Mouse (Mus musculus): Measurements from ENCODE around the gene Kat6b. TPM values are rescaled to one million over a fixed set of nuclear protein-coding genes. Genes with fewer than 3 reads are reported as not detected.

Kat6b gene
- polyA plus RNA-seq, 1 experiment from 2014 or later: 14.2 TPM

DNA sequence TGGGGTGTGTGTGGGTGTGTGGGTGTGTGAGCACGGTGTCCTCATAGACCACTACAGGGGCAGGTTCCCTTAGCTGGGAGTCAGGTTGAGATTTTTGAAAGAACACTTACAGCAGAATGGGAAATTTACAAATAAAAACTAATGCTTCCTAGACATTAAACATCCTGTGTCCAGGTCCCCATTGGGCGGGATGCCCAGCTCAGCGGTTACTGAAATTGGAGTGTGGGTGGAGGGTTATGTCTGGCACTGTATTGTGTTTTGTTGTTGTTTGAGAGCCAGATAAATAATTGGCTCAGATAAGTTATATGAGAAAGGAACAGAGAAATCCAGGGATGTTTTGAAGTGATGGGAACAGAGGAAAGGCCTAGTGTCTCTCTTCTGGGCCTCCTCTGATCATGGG is 209.8 kb downstream of the Kat6b start:
- DNase-seq (ENCODE audit: low spot score): no peak
- Histone ChIP-seq H3K27me3 (replicated peaks; ENCODE audit: low read depth, poor library complexity, severe bottlenecking) (peaks cover 21% of the 10 kb centered on the region), H3K9me3 (peaks cover 4% of the 10 kb centered on the region), H3K36me3 (replicated peaks) (no peaks in the 10 kb centered on the region), H3K4me3 (no peak overlapping the region), H3K4me1 (peaks cover 11% of the 10 kb centered on the region), H3K27ac (replicated peaks) (no peak overlapping the region)
- 85% methylated on average over 3 of the region's 3 CpGs for WGBS

- H3K27ac ChIP-seq (replicated peaks): no peak overlapping the region
- no peak overlapping the region for H3K4me3 ChIP-seq
- no peaks in the 10 kb centered on the region for H3K27me3 ChIP-seq (replicated peaks; ENCODE audit: low read depth, poor library complexity, severe bottlenecking)
- no peaks in the 10 kb centered on the region for H3K4me1 ChIP-seq
- DNase-seq (ENCODE audit: low spot score): no peak
- WGBS: 82% methylated on average over 6 of the region's 6 CpGs
- H3K9me3 ChIP-seq: peaks cover 4% of the 10 kb centered on the region
- no peaks in the 10 kb centered on the region for H3K36me3 ChIP-seq (replicated peaks)
These were observed 213.8 kb downstream of the Kat6b start for GRCm38 (mm10) chr14:21695020-21695419.

DNA sequence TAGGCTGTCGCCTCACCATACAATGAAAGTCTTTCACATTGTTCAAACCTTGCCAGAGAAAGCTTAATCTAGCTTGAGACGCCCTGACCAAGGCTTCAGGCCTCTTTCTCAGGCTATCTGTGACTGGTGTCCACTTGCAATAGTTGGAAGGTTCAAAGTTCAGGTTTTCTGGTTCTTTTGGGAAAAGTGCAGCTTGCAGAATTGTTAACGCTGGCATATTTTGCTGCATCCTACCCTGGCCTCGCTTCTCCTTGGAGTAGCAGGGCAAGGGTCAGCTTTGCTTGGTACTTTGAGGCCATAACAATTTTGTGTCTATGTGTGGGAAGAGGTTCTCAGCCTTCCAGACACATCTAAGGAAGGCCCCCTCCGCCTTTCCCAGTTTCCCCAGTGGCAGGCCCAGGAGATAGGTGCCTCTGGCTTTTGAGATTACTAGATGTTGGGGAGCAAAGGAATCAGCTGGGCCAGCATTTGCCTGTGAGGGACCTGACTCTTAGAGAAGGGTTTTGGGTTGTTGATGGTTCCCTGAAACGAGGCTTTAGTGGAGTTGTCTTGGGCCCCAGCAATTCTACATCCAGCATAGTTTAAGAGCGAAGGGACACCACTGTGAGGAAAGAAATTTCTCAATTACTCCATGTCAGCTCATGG is 215.1 kb downstream of the Kat6b start:
- H3K4me1 ChIP-seq: no peaks in the 10 kb centered on the region
- H3K27me3 ChIP-seq (replicated peaks; ENCODE audit: low read depth, poor library complexity, severe bottlenecking): no peaks in the 10 kb centered on the region
- H3K9me3 ChIP-seq: peaks cover 4% of the 10 kb centered on the region
- H3K4me3 ChIP-seq: no peak overlapping the region
- DNase-seq (ENCODE audit: low spot score): no peak
- H3K36me3 ChIP-seq (replicated peaks): no peaks in the 10 kb centered on the region
- 79% methylated on average over 7 of the region's 7 CpGs for whole genome bisulfite sequencing
- no peak overlapping the region for H3K27ac ChIP-seq (replicated peaks)

DNA sequence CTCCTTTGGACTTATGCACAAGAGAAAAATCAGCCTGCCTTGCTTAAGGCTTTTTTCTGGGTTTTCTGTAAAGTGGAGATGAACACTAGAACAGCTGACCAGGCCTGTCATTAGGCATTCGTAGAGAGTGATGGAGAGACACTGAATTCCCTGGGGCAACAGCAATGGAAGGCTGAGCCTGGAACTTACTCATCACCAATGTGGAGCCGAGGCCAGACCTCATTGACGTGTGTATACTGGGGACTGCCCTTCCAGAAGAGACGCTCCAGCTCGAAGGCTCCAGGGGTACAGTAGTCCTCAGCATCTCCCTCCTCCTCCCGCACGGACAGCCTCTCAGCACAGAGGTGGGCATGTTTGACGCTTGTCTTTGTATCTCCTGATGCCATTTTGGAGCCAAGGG is 221.5 kb downstream of the Kat6b start:
- Histone ChIP-seq H3K27me3 (replicated peaks; ENCODE audit: low read depth, poor library complexity, severe bottlenecking) (no peaks in the 10 kb centered on the region), H3K4me3 (no peak overlapping the region), H3K27ac (replicated peaks) (no peak overlapping the region), H3K4me1 (peaks cover 16% of the 10 kb centered on the region), H3K9me3 (no peaks in the 10 kb centered on the region), H3K36me3 (replicated peaks) (no peaks in the 10 kb centered on the region)
- 93% methylated on average over 8 of the region's 8 CpGs for WGBS
- DNase-seq (ENCODE audit: low spot score): no peak

DNA sequence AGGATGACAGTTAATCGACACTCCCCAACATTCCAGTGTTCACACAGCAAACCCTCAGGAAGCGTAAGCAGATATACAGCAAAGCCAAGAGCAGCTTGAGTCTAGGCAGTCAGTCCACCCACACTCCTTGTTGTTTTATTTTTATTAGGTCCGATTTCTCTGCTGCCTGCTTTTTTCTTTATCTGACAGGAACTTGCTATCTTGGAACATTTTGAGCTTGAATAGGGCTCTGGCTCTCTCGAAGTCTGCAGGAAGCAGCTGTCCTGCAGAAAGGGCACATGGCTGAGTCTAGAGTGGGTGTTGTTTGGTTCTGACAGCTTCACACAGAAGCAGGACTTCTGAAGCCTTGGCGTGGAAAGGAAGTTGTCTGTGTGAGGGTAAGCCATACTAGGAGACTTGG is 222.0 kb downstream of the Kat6b start:
- peaks cover 16% of the 10 kb centered on the region for H3K4me1 ChIP-seq
- no peak for DNase-seq (ENCODE audit: low spot score)
- no peaks in the 10 kb centered on the region for H3K36me3 ChIP-seq (replicated peaks)
- no peak overlapping the region for H3K4me3 ChIP-seq
- H3K27me3 ChIP-seq (replicated peaks; ENCODE audit: low read depth, poor library complexity, severe bottlenecking): no peaks in the 10 kb centered on the region
- WGBS: 79% methylated on average over 5 of the region's 5 CpGs
- H3K27ac ChIP-seq (replicated peaks): peak overlapping the region; percentile 19; the same call in 1 of the 2 replicates
- H3K9me3 ChIP-seq: no peaks in the 10 kb centered on the region

DNA sequence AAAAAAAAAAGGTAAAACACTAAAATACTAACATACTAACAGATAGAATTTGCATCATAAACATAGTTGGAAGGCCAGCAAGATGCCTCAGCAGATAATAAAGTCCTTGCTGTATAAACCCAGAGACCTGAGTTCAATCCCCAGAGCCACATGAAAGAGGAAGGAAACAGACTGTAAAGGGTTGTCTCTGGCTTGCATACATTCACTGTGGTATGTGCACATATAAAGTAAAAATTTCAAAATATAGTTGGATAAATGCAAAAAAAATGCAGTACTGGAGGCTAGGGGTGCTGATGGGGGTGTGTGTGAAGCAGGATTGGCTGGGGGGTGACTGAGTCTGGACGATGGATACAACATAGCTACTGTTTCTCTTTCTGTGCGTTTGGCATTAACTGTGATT is 224.2 kb downstream of the Kat6b start:
- Histone ChIP-seq H3K4me3 (no peak overlapping the region), H3K27me3 (replicated peaks; ENCODE audit: low read depth, poor library complexity, severe bottlenecking) (no peaks in the 10 kb centered on the region), H3K9me3 (no peaks in the 10 kb centered on the region), H3K27ac (replicated peaks) (no peak overlapping the region), H3K4me1 (peaks cover 26% of the 10 kb centered on the region), H3K36me3 (replicated peaks) (no peaks in the 10 kb centered on the region)
- DNase-seq (ENCODE audit: low spot score): no peak
- 90% methylated on average over 2 of the region's 2 CpGs for WGBS

GRCm38 (mm10) chr14:21706759-21707571 is 225.7 kb downstream of the Kat6b start:
- peak; percentile 49 for DNase-seq (ENCODE audit: low spot score)
- peak overlapping the region; percentile 83 for H3K27ac ChIP-seq (replicated peaks)
- H3K9me3 ChIP-seq: no peaks in the 10 kb centered on the region
- H3K4me1 ChIP-seq: peaks cover 29% of the 10 kb centered on the region
- no peaks in the 10 kb centered on the region for H3K27me3 ChIP-seq (replicated peaks; ENCODE audit: low read depth, poor library complexity, severe bottlenecking)
- no peaks in the 10 kb centered on the region for H3K36me3 ChIP-seq (replicated peaks)
- H3K4me3 ChIP-seq: no peak overlapping the region
- WGBS: 52% methylated on average over 12 of the region's 12 CpGs

DNA sequence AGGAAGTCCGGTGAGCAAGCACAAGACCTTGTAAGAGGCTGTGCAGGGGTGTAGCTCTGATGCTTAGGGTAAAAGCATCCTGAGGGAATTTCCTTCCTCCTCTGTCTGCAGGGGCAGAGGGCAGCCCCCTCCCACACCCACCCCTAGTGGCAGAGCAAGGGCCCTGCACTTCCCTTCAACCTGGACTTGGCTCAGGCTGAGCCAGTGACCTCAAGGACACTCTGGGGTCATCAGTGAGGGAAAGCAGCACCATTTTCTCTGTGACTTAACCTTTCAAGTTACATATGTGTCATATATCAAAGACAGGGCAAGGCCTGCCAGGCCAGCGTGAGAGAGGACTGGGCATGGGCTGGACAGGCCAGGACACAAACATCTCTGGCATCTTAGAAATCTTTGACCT is 228.3 kb downstream of the Kat6b start:
- WGBS: 49% methylated on average over 2 of the region's 2 CpGs

GRCm38 (mm10) chr14:21711231-21711630 is 230.0 kb downstream of the Kat6b start:
- no peak overlapping the region for H3K27ac ChIP-seq (replicated peaks)
- H3K9me3 ChIP-seq: no peaks in the 10 kb centered on the region
- H3K27me3 ChIP-seq (replicated peaks; ENCODE audit: low read depth, poor library complexity, severe bottlenecking): no peaks in the 10 kb centered on the region
- peaks cover 35% of the 10 kb centered on the region for H3K4me1 ChIP-seq
- no peak overlapping the region for H3K4me3 ChIP-seq
- no peaks in the 10 kb centered on the region for H3K36me3 ChIP-seq (replicated peaks)
- DNase-seq (ENCODE audit: low spot score): no peak
- WGBS: 81% methylated on average over 2 of the region's 2 CpGs

More for the DNA sequence above, 228.3 kb downstream of the Kat6b start:
- no peak overlapping the region for H3K4me3 ChIP-seq
- no peaks in the 10 kb centered on the region for H3K9me3 ChIP-seq
- H3K27ac ChIP-seq (replicated peaks): peak overlapping the region; percentile 65
- no peaks in the 10 kb centered on the region for H3K27me3 ChIP-seq (replicated peaks; ENCODE audit: low read depth, poor library complexity, severe bottlenecking)
- DNase-seq (ENCODE audit: low spot score): peak; percentile 40
- peaks cover 30% of the 10 kb centered on the region for H3K4me1 ChIP-seq
- no peaks in the 10 kb centered on the region for H3K36me3 ChIP-seq (replicated peaks)

GRCm38 (mm10) chr14:21714486-21714885 is 233.3 kb downstream of the Kat6b start, which contains the start of gene Dupd1:
Gene Dupd1 (minus strand): TSS chr14:21714576.
- H3K36me3 ChIP-seq (replicated peaks): no peaks in the 10 kb centered on the region
- H3K27me3 ChIP-seq (replicated peaks; ENCODE audit: low read depth, poor library complexity, severe bottlenecking): no peaks in the 10 kb centered on the region
- H3K27ac ChIP-seq (replicated peaks): 0 out of 2 replicates have a peak within 1 kb of the TSS, but pooled peaks have one; percentile 49
- no peak within 1 kb of the TSS for H3K4me3 ChIP-seq
- no peak for DNase-seq (ENCODE audit: low spot score)
- WGBS: 63% methylated on average over 5 of the region's 5 CpGs
- H3K4me1 ChIP-seq: peaks cover 37% of the 10 kb centered on the region
- no peaks in the 10 kb centered on the region for H3K9me3 ChIP-seq

- Histone ChIP-seq H3K27ac (replicated peaks) (peak overlapping the region; percentile 49), H3K4me1 (peaks cover 52% of the 10 kb centered on the region), H3K9me3 (peaks cover 6% of the 10 kb centered on the region; the same call in 1 of the 2 replicates), H3K27me3 (replicated peaks; ENCODE audit: low read depth, poor library complexity, severe bottlenecking) (peaks cover 11% of the 10 kb centered on the region), H3K4me3 (no peak overlapping the region), H3K36me3 (replicated peaks) (0 out of 2 replicates have a peak, but pooled peaks cover 4% of the 10 kb centered on the region)
- DNase-seq (ENCODE audit: low spot score): peak; percentile 68
- WGBS: 28% methylated on average over 17 of the region's 17 CpGs
These were observed 238.6 kb downstream of the Kat6b start for GRCm38 (mm10) chr14:21719646-21720383.

- peak overlapping the region; percentile 15; the same call in 1 of the 2 replicates for H3K27ac ChIP-seq (replicated peaks)
- DNase-seq (ENCODE audit: low spot score): no peak
- peaks cover 50% of the 10 kb centered on the region for H3K4me1 ChIP-seq
- no peak overlapping the region for H3K4me3 ChIP-seq
- peaks cover 11% of the 10 kb centered on the region for H3K27me3 ChIP-seq (replicated peaks; ENCODE audit: low read depth, poor library complexity, severe bottlenecking)
- H3K36me3 ChIP-seq (replicated peaks): 0 out of 2 replicates have a peak, but pooled peaks cover 4% of the 10 kb centered on the region
- 60% methylated on average over 4 of the region's 4 CpGs for WGBS
- H3K9me3 ChIP-seq: peaks cover 6% of the 10 kb centered on the region; the same call in 1 of the 2 replicates
These were observed 239.4 kb downstream of the Kat6b start for GRCm38 (mm10) chr14:21720430-21721205.

All from embryonic facial prominence, embryonic 10.5 days (tissue).